Mouse (Mus musculus) ES-E14 (cell line): Measurements from ENCODE around the gene Reln.

Experiments used
- CHD2 ChIP-seq: IDR thresholded peaks from 2 replicates; pipeline ENCODE4 v1.6.1; 2014; ENCODE audit warnings: mild to moderate bottlenecking, low read depth, low read length, inconsistent platforms
- HCFC1 ChIP-seq: IDR thresholded peaks from 2 replicates; pipeline ENCODE4 v1.6.1; 2012; ENCODE audit warnings: low read length, inconsistent platforms, borderline replicate concordance; ENCODE audit not compliant: insufficient read depth
- MAFK ChIP-seq: IDR thresholded peaks from 2 replicates; pipeline ENCODE4 v1.6.1; 2014; ENCODE audit warnings: mild to moderate bottlenecking, low read depth, low read length, inconsistent platforms; ENCODE audit not compliant: insufficient read depth
- ZC3H11A ChIP-seq: IDR thresholded peaks from 2 replicates; pipeline ENCODE4 v1.6.1; 2012; ENCODE audit warnings: low read depth, mild to moderate bottlenecking, inconsistent platforms, low read length, borderline replicate concordance
- ZNF384 ChIP-seq: IDR thresholded peaks from 2 replicates; pipeline ENCODE4 v1.6.1; 2012; ENCODE audit warnings: low read depth, low read length, inconsistent platforms

GRCm38 (mm10) chr5:22196476-22196875, 148.0 kb downstream of the Reln start:
- TF ChIP-seq CHD2 (no peak), ZC3H11A (no peak), HCFC1 (no peak), ZNF384 (no peak), MAFK (no peak)
